Mouse (Mus musculus): ENCODE results near the gene Acsl5.
A peak's percentile ranks its signal among the peaks of the same experiment; 100 is the strongest.

Gene Acsl5

DNA sequence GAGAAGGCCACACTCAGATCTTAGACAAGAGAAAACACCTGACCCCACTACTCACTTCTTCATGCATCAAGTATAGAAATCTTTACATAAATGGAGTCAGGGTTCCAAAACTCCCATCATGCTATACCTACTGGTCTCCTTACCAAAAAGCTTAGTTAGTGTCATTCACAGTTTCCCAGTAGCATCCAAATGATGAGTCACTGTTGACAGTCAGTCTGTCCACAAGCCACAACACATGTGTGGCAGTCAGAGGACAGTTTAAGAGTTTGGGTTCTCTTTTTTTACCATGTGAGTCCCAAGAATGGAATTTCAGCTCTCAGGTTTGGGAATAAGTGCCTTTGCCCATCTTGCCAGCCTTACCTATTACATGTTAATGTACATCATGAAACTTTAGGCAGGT lies 37.2 kb downstream of the Acsl5 start:
- no peak for DNase-seq (ENCODE audit: low spot score)

DNA sequence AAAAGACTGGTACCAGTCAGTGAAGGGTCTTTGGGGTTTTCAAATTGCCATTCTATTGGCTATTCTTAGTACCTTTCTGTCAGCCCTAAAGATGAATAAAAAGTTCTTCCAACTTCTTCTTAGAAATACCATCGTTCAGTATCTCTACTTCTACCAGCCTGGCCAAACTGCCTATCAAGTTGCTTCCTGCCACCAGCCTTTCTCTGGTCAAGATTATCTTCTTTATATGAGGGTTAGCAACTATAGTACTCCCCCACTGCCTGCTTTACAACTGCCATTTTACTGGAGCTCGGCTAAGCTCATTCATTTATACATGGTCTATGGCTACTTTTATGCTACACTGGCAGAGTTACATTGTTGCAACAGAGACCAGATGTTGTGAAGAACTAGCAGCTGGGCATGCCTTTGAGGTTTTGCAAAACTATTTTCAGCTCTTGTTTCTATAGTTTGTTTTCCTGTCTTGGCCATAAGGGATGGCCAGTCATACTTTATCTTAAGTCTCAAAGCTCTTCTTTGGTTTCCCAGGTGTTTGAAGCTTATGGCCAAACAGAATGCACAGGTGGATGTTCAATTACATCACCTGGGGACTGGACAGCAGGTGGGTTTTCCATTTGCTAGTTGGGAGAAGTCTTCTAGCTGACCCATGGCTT lies 39.0 kb downstream of the Acsl5 start:
- no peak for DNase-seq (ENCODE audit: low spot score)

DNA sequence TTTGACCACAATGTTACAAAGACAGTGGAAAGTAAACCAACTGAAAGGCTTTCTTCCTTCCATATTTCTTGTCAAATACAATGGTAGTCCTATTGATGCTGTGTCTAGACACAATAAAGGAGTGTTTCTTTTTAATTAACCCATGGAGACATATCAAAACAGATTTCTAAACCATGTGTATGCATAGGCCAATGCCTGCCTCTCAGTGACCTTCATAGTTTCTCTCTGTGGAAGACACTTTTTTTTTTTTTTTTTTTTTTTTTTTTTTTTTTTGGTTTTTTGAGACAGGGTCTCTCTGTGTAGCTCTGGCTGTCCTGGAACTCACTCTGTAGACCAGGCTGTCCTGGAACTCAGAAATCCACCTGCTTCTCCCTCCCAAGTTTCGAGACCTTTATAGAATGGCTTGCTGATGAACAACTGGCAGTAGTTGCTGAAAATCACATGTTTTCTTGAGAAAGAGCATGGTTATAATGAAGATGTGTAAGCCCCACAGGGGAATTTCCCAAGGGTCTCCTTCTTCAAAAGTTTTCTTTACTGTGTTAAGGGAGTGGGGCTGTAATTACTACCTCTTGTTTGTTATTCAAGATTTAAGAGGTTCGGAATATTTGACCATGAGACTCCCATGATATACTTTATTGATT lies 40.6 kb downstream of the Acsl5 start:
- DNase-seq (ENCODE audit: low spot score), result no peak

DNA sequence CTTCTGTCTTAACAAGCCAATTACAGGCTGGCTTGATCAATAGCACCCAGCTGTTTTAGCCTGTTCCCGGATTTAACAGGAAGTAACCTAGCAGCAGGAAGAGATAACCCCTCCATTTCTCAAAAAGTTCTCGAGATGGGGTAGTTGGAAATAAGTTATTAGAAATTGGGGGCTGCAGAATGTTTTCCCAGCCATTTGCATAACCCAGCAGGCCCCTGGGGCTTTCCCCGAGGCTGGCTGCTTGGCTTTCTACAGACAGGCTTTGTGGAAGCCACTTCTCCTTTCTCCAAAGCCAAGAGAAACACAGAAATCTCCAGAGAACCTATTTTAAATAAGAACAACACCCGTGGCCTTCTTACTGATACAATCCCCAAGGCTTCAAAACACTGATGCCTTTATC lies 41.4 kb downstream of the Acsl5 start:
- DNase-seq (ENCODE audit: low spot score), result no peak

DNA sequence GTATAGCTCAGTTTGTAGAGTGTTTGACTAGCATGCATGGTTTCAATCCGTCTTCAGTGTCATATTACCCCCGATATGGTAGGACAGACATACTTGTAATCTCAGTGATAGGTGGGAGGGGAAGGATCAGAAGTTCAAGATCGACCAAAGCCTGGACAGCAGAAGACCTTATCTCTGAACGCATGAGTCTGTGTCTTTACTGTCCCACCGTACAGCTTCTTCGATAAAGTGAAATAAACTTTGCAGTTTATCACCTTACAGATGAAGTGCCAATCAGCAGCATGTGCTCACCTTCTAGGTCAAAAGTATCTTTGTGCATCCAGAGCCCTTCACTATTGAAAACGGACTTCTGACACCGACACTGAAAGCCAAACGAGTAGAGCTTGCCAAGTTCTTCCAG lies 43.3 kb downstream of the Acsl5 start:
- no peak for DNase-seq (ENCODE audit: low spot score)

- DNase-seq (ENCODE audit: low spot score), result no peak
Observed at GRCm38 (mm10) chr19:55295556-55295955, 43.8 kb downstream of the Acsl5 start.

GRCm38 (mm10) chr19:55296301-55296700 lies 44.6 kb downstream of the Acsl5 start:
- no peak for DNase-seq (ENCODE audit: low spot score)

DNA sequence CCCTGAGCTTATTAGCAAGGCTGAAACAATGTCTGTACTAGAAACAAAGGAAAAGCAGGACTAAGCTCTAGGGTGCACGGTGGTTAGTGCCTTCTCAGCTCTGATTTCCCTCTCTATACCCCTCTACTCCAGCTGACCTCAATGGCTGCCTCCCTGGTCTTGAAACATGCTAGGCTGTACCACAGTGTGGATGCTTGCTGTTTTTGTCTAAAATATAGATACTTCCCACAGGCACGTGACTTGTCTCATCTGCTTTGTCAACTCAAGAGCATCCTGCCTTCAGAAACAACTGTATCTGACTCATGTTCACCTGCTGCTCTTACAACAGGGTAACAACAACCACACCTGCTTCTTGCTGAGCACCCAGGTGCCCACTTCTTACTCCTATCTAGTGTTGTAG lies 45.8 kb downstream of the Acsl5 start:
- DNase-seq (ENCODE audit: low spot score), result no peak

DNA sequence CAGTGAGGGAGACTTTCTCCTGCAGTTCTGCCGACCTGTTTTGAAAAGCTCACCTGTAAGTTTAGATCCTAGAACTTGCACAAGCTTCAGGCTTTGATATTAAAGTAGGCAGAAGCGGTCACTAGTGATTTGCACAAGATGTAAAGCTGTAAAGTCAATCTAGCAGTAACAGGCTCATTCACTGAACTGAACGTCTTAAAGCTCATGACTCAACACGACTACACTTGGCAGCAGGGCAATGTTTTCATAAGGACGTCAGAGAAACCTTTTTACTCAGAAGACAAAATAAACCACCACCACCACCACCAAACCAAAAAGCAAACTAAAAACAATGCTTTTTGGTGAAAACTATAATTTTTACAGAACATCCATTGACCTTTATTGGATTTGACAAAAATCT lies 46.2 kb downstream of the Acsl5 start:
- DNase-seq (ENCODE audit: low spot score), result no peak

DNA sequence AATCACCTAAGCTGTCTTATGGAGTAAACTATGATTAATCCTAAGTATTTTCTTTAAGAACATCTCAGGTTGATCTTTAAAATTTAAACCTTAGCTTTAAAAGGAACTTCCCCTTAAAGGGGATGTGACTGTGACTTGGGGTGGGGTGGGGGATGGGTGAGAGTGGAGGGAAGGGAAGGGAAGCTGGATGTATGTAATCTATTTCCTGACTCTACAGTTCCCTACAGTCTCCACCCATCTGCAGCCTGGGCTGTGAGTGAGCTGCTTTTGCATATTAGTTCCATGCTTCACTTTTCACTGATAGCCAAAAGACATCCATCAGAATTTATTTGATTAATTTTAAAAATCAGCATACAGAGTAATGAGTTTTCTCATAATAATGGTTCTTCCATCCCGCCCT lies 47.6 kb downstream of the Acsl5 start:
- DNase-seq (ENCODE audit: low spot score), result no peak

- no peak for DNase-seq (ENCODE audit: low spot score)
Observed at GRCm38 (mm10) chr19:55300525-55300924, 48.8 kb downstream of the Acsl5 start.

DNA sequence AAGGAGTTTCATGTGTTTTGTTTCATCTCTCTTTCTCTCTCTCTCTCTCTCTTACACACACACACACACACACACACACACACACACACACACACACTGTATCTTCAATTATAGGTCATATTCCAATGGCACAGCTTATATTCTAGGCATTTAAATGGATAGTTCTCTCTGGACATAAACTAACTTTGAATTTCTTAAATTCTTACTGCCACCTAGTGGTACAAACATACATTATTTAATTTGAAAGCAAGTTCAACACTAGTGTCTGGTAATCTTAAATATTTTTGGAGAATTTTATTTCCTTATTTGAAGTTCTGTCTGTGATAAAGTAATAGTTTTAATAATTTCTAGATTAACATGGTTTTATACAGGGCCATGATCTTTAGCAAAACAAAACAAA lies 53.3 kb downstream of the Acsl5 start:
- DNase-seq (ENCODE audit: low spot score), result no peak

DNA sequence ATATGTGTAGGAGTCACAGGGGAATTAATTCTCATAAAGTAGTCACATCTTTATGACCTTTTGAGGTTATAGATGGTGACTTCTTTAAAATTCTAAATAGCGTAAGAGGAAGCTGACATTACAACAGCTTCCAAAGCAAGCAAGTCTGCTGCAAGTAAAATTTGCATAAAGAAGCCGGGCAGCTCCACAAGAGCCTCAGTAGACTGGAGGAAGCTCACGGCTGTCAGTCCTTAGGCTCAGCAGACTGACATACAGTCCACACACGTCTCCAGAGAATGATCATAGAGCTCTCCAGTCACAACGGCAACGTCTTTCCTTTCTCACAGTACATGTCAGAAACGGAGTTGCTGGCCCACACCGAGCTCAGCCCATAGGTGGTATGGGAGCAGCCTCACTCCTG lies 60.1 kb downstream of the Acsl5 start:
- no peak for DNase-seq (ENCODE audit: low spot score)

DNA sequence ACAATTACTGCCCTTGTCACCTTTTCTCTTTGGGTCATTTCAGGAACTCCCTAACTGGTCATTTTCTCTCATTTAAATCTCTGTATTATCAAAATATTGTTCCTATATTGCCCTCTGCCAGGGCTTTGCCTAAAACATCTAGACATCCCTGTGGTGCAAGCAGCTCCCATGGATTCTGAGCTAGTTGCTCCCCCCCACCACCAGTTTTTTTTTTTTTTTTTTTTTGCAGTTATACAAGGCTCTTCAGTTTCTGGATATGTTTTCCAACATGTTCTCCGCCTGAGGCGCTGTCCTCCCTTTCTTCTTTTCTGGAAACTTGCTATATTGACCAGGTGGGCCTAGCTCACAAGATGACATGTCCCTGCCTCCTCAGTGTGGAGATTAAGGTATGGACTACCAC lies 61.9 kb downstream of the Acsl5 start:
- no peak for DNase-seq (ENCODE audit: low spot score)

DNA sequence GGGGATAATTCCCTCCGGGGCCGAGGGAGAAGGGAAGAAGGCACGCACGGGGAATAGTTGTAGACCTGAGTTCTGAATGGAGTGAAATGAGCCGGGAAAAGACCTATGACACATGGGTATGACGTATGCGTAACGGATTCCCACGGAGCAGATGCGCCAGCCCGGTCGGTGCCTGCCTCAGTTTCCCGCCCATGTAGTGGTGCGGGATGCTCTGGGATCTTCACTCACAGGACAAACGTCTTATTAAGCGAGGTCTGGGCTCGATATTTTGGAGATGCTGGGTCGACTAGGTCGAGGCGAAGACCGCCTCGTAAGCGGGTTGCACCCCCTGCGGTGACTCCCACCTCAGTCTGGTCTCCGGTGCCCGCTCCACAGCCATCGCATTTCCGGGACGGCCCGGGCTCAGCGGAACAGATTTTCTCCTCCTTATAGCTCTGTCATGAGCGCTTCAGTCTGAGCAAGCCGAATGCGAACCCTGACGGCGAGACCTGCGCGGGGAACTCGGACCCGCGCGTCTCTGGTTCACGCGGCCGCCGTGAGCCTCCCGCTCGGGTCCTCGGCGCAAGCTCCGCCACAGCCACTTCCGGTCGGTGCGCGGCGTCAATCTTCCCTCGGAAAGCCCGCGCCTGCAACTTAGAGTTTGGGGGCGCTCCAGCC lies 63.8 kb downstream of the Acsl5 start, which contains the start of gene Zdhhc6:
TSS of gene Zdhhc6 (minus strand) at position 581 of the 657 bp plus-strand sequence.
- DNase-seq (ENCODE audit: low spot score), result peak; percentile 75

DNA sequence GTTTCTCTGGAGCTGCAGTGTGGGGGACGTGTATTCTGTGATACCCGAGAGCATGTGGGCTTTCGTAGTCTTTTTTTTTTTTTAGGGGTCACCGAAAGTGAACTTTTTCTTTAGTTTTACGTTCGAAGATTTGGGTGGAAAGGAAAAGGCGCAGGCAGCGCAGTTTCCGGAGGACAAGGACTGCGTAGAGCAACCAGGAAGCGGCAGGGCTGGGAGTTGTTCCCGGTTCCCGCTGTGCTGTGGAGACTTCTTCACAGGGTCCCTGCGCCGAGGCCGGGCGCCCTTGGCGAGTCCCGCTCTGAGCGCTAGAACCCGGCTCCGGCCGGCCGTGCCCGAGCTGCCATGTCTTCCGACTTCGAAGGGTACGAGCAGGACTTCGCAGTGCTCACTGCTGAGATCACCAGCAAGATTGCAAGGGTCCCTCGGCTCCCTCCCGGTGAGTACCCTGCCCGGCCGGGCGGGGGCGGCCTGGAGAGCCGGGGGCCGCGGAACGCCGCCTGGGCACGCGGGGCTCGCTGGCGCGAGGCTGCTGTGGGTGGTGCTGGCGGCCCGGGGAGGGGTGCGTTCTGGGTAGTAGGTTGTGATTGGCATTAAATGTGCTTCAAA lies 64.5 kb downstream of the Acsl5 start, which contains the start of gene Vti1a:
TSS of gene Vti1a (plus strand) at position 187 of the 606 bp plus-strand sequence.
- peak; percentile 85 for DNase-seq (ENCODE audit: low spot score)

DNA sequence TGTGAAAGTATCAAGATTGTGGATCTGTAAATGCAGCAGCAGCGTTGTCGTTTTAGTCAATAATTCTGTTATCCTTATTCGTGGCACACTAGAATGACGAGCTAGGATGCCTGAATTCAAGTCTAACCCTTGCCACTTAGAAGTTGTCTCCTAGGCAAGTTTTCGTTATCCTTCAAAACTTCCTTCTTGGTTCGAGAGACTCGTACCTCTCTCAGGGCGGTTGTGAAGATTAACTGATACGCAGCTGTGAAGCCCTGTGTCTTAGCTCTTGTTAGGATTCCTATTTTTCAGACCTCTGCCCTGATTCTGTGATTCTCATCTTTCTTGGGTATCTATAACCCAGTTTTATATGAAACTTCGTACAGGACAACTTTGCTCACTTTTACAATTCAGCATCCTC lies 65.2 kb downstream of the Acsl5 start:
- DNase-seq (ENCODE audit: low spot score), result no peak

GRCm38 (mm10) chr19:55319036-55319435 lies 67.3 kb downstream of the Acsl5 start:
- no peak for DNase-seq (ENCODE audit: low spot score)

GRCm38 (mm10) chr19:55319521-55319920 lies 67.8 kb downstream of the Acsl5 start:
- no peak for DNase-seq (ENCODE audit: low spot score)

GRCm38 (mm10) chr19:55322604-55323003 lies 70.9 kb downstream of the Acsl5 start:
- DNase-seq (ENCODE audit: low spot score), result no peak

GRCm38 (mm10) chr19:55327510-55327909 lies 75.8 kb downstream of the Acsl5 start:
- DNase-seq (ENCODE audit: low spot score), result no peak

DNA sequence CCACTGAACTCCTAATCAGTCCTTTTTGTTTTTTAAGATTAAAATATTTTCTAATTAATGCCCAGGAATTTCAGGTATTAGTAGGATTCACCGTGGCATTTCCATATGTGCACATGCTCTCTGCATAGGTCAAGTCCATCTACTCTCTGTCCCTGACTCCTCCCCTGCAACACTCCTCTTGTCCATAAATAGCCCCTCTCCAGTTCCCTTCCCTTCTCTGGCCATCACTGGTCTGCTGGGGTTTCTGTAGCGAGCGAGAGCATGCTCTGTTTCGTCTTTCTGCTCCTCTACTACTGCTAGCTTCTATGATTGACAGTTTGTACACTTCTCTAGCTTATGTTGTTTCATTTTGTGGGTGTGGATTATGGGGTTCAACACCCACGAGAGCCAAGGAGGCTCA lies 80.0 kb downstream of the Acsl5 start:
- no peak for DNase-seq (ENCODE audit: low spot score)
